20 mouse cellular contexts compared by ENCODE assay signal in genomic region chr7:95578633-95579032, GRCm38 (mm10).
DNase-seq lines count a peak whose midpoint lies in the region; ATAC-seq and TF ChIP-seq lines count a peak whose summit lies in the region.
"Had no signal": no experiment of that assay in that cellular context is flagged by ENCODE, and none has a peak within 500 bp of the region (broad histone marks: within the 10 kb centered on the region; RNA-seq: fewer than 3 reads in every experiment).

No protein-coding gene starts in this region.

- no peaks in the 10 kb centered on the region for H3K27me3 ChIP-seq in hindbrain, embryonic 13.5 days
- H3K27me3 ChIP-seq in midbrain, postnatal 0 days (ENCODE audit: insufficient read depth, low read length) = no peaks in the 10 kb centered on the region
- H3K27me3 ChIP-seq in kidney, embryonic 15.5 days = no peaks in the 10 kb centered on the region
- H3K27me3 ChIP-seq: embryonic facial prominence, embryonic 12.5 days had no signal

- H3K27ac ChIP-seq in hindbrain, embryonic 13.5 days = no peak overlapping the region
- no peak overlapping the region for H3K27ac ChIP-seq in midbrain, postnatal 0 days (ENCODE audit: low read depth, low read length)
- H3K27ac ChIP-seq in kidney, embryonic 15.5 days = no peak overlapping the region
- H3K27ac ChIP-seq: embryonic facial prominence, embryonic 10.5 days; embryonic facial prominence, embryonic 12.5 days had no signal

- no peak for ATAC-seq in hindbrain, embryonic 13.5 days (ENCODE audit: low FRiP score)
- no peak for ATAC-seq in midbrain, postnatal 0 days (ENCODE audit: low FRiP score)
- ATAC-seq in kidney, embryonic 15.5 days (replicated peaks; ENCODE audit: low FRiP score) = no peak
- ATAC-seq: forebrain, embryonic 14.5 days; forebrain, embryonic 16.5 days had no signal

- no peaks in the 10 kb centered on the region for H3K4me1 ChIP-seq in lung, adult 2 months (ENCODE audit: control insufficient read depth, insufficient read depth, low read length)
- H3K4me1 ChIP-seq in hindbrain, embryonic 13.5 days (replicated peaks) = no peaks in the 10 kb centered on the region
- H3K4me1 ChIP-seq in midbrain, postnatal 0 days (ENCODE audit: insufficient read depth, low read length) = no peaks in the 10 kb centered on the region
- no peaks in the 10 kb centered on the region for H3K4me1 ChIP-seq in kidney, embryonic 15.5 days
- H3K4me1 ChIP-seq: embryonic facial prominence, embryonic 10.5 days; embryonic facial prominence, embryonic 12.5 days had no signal

- no peak for TF ChIP-seq POLR2A in lung, adult 2 months (IDR thresholded peaks at IDR 0.05; ENCODE audit: borderline replicate concordance, extremely low read depth, low read depth, low read length)

- H3K36me3 ChIP-seq in hindbrain, embryonic 13.5 days = no peaks in the 10 kb centered on the region
- no peaks in the 10 kb centered on the region for H3K36me3 ChIP-seq in midbrain, postnatal 0 days (ENCODE audit: insufficient read depth, low read length)
- H3K36me3 ChIP-seq in kidney, embryonic 15.5 days = no peaks in the 10 kb centered on the region
- H3K36me3 ChIP-seq: embryonic facial prominence, embryonic 10.5 days; embryonic facial prominence, embryonic 12.5 days had no signal

- H3K9ac ChIP-seq in hindbrain, embryonic 13.5 days = no peak overlapping the region
- no peak overlapping the region for H3K9ac ChIP-seq in midbrain, postnatal 0 days (replicated peaks; ENCODE audit: low read length, poor library complexity, severe bottlenecking)
- H3K9ac ChIP-seq in kidney, embryonic 15.5 days = no peak overlapping the region
- H3K9ac ChIP-seq: embryonic facial prominence, embryonic 12.5 days had no signal

- DNase-seq in lung, adult 2 months = peak; percentile 24
- DNase-seq in lung, postnatal 10 days = peak; percentile 49
- DNase-seq in lung, postnatal 25 days (ENCODE audit: low spot score) = peak; percentile 52
- peak; percentile 31 to 72 for DNase-seq in lung, postnatal 4 days
- no peak for DNase-seq in thymus, postnatal 4 days
- no peak for DNase-seq in midbrain, postnatal 0 days (ENCODE audit: low spot score)
- DNase-seq: adrenal gland, adult 2 months; adrenal gland, postnatal 10 days; adrenal gland, postnatal 36 days; cerebellum, adult 11-12 months; cerebellum, adult 2 months; cerebellum, adult 9-10 months; cerebellum, postnatal 10 days; cerebellum, postnatal 25 days had no signal

- H3K4me2 ChIP-seq in hindbrain, embryonic 13.5 days = no peak overlapping the region
- H3K4me2 ChIP-seq in midbrain, postnatal 0 days (ENCODE audit: low read depth, low read length, poor library complexity, severe bottlenecking) = no peak overlapping the region
- H3K4me2 ChIP-seq in kidney, embryonic 15.5 days = no peak overlapping the region
- H3K4me2 ChIP-seq: embryonic facial prominence, embryonic 12.5 days had no signal

- no peaks in the 10 kb centered on the region for H3K9me3 ChIP-seq in hindbrain, embryonic 13.5 days
- no peaks in the 10 kb centered on the region for H3K9me3 ChIP-seq in midbrain, postnatal 0 days (ENCODE audit: low read length)
- H3K9me3 ChIP-seq in kidney, embryonic 15.5 days (replicated peaks) = no peaks in the 10 kb centered on the region
- H3K9me3 ChIP-seq: embryonic facial prominence, embryonic 10.5 days; embryonic facial prominence, embryonic 12.5 days had no signal

- no peak for TF ChIP-seq CTCF in lung, adult 2 months (IDR thresholded peaks at IDR 0.05; ENCODE audit: insufficient read depth, low read length)
- TF ChIP-seq CTCF in midbrain, postnatal 0 days (IDR thresholded peaks at IDR 0.05) = no peak

- WGBS in lung, adult 2 months = 72% methylated on average over 2 of the region's 2 CpGs
- 94% methylated on average over 2 of the region's 2 CpGs for WGBS in hindbrain, embryonic 13.5 days
- 90% methylated on average over 2 of the region's 2 CpGs for WGBS in midbrain, postnatal 0 days
- 79% methylated on average over 2 of the region's 2 CpGs for WGBS in kidney, embryonic 15.5 days

- H3K4me3 ChIP-seq in lung, adult 2 months (replicated peaks; ENCODE audit: extremely low read depth, low read depth, low read length) = no peak overlapping the region
- H3K4me3 ChIP-seq in hindbrain, embryonic 13.5 days = no peak overlapping the region
- H3K4me3 ChIP-seq in midbrain, postnatal 0 days (ENCODE audit: low read depth, low read length) = no peak overlapping the region
- H3K4me3 ChIP-seq in kidney, embryonic 15.5 days (replicated peaks) = no peak overlapping the region
- H3K4me3 ChIP-seq: embryonic facial prominence, embryonic 10.5 days; embryonic facial prominence, embryonic 12.5 days had no signal

Comparison
In these comparisons a context has a peak if more than half of its experiments do, and no peak if none do; other contexts are left out.
1. DNase-seq: peak in lung, adult 2 months (single experiment), lung, postnatal 10 days (single experiment), lung, postnatal 25 days (single experiment) and lung, postnatal 4 days (2 of 2); none in thymus, postnatal 4 days (single experiment) and midbrain, postnatal 0 days (single experiment).